Mouse (Mus musculus) mature B cell (primary cell): Measurements from ENCODE around the gene Ccdc40.
"Not testable (repeated sequence)": the region's sequence is repeated elsewhere in the genome, so short reads cannot be mapped to it uniquely, and the experiment has no call there.

Source experiments
- in situ Hi-C: fragments of 300-500 bp; cut with MboI; formaldehyde crosslinking; loops from 2 replicates; pipeline ENCODE4 v1.14.3; 2019

Ccdc40 gene

DNA sequence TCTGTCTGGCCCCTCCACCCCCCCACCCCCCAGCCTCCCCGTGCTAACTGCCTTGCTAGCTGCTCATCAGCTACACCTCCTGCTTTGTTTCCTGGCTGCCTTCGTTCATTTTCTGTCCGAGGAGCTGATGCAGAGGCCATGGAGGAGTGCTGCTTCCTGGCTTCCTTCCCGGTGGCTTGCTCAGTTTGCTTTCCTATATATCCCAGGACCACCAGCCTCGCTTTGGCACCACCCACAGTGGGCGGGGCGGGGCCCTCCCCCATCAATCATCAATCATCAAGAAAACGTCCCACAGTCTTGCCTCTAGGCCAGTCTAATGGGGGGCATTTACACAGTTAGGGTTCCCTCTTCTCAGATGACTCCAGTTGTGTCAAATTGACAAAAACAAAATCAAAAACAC is 8.0 kb downstream of the Ccdc40 start:
- in situ Hi-C loops: no loop called here

DNA sequence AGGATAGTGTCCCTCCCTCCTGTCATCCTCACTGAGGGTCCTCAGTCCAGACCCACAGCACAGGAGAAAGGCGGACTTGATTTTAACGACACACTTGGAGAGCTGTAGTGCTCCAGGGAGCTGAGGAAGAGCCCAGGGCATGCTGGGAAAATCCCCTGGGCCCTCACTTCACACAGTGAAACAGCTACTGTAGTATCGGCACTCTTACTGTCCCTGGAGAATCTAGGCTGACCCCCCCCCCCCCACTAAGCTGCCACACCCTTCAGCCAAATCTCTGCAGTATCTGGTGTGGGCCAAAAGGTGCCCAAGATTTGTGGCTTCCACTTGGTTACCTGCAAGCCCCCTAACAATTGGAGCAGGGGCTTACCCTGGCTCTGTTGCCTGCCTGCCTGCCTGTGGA is 8.6 kb downstream of the Ccdc40 start:
- in situ Hi-C loops: no loop called here

DNA sequence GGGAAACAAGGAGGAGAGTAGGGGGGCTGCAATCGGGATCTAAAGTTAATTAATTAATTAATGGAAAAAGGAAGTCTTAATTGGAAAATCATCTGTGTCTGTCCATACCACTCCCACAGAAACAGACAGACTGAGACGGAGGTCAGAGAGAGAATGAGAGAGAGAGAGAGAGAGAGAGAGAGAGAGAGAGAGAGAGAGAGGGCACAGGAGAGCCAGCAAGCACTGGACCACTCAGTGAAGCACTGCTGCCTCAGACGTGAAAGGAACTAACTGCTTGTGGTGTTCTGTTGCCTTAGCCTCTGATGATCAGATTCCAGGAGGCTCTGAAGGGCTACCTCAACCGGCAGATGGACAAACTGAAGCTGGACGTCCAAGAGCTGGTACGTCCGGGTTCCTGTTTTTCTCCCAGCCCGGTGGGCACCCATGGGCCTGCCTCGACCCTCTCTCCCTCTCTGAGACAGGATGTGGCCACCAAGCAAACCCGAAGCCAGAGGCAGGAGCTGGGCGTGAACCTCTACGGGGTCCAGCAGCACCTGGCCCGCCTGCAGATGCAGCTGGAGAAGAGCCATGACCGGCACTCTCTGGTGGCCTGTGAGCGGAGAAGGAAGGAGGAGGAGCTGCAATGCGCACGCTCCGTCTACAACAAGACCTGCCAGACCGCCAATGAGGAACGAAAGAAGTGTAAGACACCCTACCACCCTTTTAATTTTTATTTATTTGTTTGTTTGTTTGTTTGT is 9.4 kb downstream of the Ccdc40 start:
- in situ Hi-C loops: no loop called here

DNA sequence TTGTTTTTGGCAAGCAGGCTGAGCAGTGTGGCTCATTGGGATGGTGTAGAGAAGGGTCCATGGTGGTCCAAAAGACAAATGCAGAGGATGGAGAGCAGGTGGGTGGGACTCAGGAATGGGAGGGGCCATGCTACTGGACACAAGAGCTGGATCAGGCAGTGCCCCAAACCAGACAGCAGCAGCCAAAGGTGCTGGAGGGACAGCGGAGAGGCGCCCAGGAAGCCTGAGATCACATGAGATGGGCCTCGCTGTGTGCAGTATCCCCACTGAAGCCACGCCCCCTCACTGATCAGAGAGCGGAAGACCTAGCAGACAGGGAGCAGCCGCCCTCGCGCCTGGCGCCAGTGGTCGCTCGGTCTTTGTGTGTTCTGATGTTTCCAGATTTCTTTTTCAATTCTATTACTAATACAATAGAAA is 9.9 kb downstream of the Ccdc40 start:
- in situ Hi-C loops: no loop called here

DNA sequence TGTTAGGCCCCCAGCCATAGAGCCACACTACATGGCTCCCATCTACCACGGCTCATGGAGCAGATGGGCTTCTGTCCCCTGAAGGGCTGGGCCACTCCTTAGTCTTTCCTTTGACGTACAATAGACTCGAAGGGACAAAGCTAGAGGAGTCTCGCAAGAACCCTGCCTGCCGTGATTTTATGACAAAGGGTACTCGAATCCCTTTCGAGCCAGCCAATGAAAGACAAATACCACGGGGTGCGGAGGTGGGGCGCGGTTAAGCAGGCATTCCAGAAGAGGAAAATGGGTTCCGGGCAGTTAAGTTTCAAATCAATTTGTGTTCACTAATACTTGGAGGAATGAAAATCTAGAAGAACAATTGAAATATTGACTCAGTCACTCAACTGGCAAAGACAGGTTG is 11.1 kb downstream of the Ccdc40 start:
- in situ Hi-C loops: no loop called here

DNA sequence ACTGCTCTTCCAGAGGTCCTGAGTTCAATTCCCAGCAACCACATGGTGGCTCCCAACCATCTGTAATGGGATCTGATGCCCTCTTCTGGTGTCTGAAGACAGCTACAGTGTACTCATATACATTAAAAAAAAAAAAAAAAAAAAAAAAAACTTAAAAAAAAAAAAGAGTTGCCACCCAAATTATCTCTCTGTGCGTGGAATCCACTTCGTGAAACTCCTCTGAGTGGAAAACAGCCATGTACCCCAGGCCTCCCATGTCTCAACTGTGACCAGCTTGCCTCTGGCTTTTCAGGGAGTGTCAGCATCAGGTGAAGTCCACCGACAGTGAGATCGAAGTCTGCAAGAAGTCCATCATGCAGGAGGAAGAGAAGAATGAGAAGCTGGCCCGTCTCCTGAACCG is 17.2 kb downstream of the Ccdc40 start:
- in situ Hi-C loops: not testable (repeated sequence)

DNA sequence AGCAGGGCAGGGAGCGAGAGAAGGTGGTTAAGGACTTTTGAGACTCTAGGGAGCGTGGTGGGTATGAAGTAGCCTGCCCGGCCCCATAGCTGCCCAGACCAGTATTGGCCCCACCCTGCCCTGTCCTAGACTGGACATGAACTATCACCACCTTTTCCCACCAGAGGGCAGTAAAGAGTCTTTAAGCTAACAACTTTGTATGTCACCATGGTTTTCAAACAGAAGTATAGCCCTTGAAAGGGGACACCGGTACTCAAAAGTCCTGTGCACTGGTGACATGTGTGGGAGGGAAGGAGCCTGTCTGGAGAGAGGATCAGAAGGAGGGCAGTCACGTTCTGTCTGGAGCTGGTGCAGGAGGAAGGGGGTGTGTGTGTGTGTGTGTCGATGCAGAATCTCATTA is 20.6 kb downstream of the Ccdc40 start:
- in situ Hi-C loops: no loop called here

DNA sequence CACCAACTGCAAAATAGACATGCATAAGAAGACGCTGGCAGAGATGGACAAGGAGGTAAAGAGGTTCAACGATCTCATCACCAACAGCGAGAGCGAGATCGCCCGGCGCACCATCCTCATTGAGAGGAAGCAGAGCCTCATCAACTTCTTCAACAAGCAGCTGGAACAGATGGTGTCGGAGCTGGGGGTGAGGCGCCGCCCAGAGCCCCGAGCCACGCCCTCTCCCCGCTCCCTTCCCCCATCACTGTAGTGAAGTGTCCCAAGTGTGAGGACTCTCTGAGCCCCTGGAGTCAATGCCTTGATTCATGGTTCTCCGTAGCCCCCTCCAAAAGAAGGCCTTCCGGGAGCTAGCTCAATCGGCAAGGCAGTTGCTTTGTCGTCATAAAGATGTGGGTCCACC is 22.6 kb downstream of the Ccdc40 start:
- in situ Hi-C loops: no loop called here

DNA sequence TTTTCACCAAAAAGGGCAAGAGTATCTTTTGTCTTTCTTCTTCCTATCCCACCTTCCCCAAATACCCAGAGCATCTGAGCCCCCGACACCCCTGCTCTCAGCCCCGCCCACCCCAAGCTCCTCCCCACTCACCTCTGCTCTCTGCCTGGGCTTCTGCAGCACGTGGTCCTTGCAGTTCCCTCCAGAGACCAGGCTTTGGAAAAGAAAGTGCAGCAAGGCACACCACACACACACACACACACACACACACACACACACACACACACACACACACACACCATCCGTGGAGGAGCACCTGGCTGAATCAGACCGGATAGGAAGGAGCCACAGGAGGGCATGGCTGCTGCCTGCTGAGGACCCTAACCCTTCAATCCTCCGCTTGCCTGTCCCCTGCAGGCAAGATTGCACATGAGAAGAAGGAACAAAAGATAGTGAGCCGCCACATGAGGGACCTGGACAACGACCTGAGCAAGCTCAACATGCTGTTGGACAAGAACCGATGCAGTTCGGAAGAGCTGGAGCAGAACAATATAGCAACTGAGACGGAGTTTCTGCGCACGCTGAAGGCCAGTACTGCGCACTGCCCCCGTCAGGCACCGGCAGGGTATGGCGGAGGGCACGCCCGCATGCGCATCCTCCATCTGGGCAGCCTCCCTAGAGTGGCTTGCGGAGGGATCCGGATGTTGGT is 24.6 kb downstream of the Ccdc40 start:
- in situ Hi-C loops: no loop called here

DNA sequence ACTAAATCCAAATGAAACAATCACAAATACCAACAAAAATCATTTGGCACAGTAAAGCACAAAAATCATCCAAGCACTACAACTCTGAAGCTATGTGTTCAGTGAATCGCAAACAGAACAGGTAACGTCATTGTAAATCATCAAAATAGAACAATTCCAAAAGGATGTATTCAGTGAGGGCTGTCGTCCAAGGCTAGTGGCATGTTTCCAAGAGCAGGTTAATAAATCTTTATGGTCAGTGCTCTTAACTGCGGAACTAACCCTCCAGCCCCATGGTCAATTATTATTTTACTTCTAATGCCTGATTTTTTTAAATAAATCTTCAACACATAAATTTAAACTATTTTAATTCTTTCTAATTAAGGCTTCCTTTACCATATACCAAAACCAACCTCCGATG is 28.2 kb downstream of the Ccdc40 start:
- in situ Hi-C loops: not testable (repeated sequence)

DNA sequence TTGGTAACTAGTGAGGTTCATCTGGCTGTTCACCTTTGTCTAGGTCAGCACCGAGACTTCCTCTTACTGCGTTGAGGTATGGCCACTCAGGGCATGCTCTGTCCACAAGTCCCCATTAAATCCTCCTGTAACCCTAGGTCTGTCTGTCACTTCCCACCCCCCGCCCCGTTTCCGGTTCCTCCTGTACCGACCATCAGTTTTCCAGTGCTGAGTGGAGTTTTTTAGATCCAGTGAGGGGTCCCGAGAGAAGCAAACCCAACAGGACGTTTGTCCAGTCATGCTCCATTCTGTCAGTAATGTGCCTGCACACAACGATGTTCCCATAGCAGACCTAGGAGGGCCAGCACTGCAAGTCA is 29.8 kb downstream of the Ccdc40 start:
- in situ Hi-C loops: no loop called here

DNA sequence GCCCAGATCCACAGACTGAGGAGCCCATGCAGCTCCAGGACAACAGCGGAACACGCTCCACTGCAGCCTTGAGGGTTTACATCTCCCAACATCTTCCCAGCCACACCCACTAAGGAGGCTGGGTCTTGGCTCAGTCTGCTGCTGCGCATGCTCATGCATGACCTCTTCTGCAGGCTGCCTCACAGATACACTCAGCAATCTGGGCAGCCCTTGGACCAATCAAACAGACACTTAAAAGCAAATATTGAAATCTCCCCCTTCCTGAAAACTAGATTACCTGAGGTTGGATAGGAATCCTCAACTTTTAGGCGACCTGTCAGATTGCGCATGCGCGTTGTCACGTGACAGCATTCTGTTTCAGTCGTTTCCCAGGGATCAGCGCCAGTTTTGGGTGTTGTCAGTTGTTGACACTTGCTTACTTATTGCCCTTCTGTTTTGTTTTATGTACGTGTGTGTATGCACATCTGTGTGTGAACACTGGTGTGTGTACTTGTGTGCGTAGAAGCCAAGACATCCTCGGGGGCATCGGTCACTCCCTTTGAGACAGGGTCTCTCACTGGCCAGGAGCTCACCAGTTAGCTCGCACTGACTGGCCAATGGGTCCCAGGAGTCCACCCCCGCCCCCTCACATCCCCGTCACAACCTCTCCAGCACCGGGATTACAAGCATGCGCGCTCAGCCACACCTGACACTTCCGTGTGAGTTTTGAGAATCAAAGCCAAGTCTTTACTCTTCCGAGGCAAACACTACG is 30.4 kb downstream of the Ccdc40 start:
- in situ Hi-C loops: no loop called here

DNA sequence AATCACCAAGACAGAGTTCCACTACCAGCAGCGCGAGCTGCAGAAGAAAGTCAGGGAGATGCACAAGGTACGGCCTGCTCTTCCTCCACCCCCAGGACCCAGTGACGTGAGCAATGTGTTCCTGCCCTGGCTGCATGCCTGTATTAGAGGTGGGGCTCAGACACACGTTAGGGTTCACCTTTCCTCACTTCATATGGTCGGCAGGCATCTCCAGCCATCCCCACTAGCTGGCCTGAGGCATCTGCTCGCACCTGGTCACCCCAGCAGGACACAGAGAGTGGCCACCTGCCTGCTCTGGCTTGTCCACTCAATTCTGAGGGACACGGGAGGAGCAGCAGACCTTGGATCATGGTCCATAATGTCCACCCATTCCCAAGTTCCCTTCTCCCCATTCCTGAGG is 31.6 kb downstream of the Ccdc40 start:
- in situ Hi-C loops: no loop called here

DNA sequence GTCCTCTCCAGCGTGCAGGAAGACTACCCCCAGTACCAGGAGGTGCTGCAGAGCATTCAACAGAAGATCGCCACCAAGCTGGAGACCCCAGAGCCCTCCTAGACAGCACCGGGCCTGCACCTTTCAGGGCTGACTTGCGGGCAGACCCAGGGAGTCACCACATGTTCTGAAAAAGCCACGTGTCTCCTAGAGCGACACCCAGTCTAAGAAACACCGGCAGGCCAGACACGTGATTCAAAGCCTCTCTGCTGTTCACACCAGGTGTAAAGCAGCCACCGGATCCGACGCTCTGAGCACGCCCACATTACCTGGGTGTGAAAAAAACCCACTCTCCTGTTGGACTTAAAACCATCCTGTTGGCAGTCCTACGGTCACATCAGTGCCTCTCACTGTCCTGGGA is 36.0 kb downstream of the Ccdc40 start:
- in situ Hi-C loops: no loop called here

DNA sequence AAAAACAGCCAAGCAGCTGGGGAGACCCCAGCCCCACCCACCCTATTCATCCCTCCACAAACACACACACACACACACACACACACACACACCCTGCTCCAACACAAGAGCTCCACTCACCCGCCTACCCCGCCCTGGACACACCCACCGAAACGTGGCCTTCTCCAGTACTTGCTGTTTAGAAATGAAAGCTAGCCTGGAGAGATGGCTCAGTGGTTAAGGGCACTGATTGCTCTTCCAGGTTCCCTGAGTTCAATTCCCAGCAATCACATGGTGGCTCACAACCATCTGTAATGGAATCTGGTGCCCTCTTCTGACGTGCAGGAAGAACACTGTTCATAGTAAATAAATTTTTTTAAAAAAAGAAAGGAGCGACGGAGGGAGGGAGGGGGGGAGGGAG is 37.4 kb downstream of the Ccdc40 start:
- in situ Hi-C loops: no loop called here

DNA sequence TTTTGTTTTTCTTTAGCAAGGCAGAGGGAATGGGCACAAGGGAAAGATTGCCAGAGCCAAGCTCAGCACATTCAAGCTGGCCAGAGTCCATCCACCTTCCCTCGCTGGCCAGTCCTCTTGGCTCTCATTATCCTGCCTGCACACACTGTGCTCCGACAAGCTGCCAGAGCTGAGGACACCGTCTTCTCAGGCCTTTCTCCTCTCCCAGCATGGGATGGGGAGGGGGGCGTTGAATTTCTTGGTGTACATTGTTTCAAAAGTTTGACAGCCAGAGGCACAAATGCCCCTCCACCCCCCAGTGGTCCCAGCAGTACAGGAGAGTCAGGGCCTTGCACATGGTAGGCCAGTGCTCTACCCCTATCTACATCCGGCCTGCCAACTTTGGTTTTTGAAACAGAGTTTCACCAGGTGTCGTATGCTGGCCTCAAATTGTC is 38.9 kb downstream of the Ccdc40 start:
- in situ Hi-C loops: no loop called here

DNA sequence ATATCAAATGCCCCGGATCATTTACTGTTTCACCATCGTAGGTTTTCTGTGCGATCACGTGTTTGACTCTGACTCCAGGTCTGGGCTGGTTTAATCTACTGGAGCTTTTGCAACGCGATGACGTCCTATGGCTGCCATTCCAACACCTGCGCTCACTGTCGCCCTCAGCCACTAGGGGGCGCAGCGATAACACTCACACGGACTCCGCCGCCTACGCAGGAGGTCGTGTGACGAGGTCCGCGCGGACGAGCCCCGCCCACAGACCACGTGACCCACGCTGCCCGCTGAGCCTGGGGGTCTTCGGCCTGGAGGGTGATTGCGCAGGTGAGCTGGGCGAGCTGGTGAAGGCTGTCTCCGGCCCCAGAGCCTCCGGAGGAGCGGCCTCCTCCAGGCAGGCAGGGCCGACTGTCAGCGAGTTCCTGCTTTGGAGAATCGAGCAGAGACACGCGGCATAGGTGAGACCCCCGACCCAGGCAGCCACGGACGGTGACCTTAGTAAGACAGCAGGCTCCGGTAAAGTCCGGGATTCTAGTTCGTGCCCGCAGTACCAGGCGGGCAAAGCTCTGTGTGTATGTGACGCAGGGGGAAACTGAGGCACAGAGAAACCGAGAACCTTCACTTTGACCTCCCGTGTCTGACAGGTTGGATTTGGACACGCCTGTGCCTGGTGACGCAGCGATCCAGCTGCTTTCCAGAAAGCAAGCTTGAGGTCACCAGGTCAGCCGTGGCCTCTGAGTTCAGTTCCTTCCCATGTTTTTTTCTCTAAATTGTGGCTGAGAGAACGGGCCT is 39.6 kb downstream of the Ccdc40 start, which contains the start of gene Gaa:
Gene Gaa, plus strand, starts transcription at position 120 of the 789 bp plus-strand sequence.
- in situ Hi-C loops: no loop called here

DNA sequence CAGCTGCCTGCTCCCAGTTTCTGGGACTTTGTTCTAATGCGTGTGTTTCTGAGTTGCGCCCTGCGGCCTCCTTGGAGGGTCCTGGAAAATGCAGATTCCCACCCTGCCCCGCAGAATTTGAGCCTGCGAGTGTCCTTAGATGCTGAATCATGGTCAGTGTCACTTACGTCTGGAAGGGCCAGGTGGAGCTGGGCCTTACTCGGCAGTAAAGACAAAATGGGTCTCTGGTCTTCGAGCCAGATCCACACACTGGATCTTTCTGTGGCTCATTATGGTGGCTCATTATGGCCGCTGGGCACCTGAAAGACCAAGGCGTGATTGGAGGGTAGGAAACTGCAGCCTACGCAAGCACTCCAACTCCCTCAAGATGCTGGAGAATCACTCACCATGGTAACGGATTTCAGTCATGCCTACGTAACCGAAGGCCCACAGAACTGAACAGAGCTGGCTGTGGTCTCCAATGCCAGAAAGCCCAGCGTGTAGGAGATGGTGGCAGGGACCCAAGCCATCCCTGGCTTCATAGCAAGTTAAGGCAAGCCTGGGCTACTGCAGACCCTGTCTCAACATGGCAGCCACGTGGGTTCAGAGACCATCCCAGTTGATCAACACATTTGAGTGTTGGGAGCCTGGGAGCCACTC is 40.3 kb downstream of the Ccdc40 start:
- in situ Hi-C loops: no loop called here

DNA sequence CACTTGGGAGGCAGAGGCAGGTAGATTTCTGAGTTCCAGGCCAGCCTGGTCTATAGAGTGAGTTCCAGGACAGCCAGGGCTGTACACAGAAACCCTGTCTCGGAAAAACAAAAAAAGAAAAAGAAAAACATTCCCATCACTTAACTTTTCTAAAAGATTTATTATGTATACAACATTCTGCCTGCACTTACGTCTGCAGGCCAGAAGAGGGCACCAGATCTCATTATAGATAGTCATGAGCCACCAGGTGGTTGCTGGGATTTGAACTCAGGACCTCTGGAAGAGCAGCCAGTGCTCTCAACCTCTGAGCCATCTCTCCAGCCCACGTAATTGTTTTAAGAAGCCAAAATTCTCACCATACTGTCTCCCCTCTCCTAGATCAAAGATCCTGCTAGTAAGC is 44.1 kb downstream of the Ccdc40 start:
- in situ Hi-C loops: not testable (repeated sequence)

DNA sequence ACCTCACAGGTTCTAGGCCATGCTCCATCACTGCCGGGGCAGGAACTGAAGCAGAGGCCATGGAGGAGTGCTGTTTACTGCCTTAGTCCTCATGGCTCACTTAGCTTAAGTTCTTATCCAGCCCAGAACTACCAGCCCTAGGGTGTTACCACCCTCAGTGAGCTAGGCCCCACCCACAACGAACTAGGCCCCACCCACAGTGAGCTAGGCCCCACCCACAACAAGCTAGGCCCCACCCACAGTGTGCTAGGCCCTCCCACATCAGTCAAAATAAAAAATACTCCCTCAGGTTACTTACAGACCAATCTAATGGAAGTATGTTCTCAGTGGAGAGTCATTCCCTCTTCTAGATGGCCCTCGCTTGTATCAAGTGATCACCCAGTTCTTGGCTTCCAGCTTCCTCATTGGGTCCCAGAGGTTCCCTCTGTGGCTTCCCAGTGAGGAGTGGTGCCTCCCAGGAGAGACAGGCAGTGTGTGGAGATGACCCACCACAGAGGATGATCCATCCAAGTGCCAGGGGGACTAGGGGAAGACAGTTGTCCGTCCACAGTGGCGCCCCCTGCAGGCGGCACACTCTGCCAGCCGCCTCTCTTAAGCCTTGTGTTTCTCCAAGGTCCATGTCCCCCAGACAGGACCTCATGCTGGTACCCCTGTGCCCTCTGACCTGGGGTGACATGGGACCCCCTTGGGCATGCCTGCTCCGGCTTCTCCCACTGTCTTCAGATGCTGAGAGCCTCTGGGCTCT is 45.0 kb downstream of the Ccdc40 start:
- in situ Hi-C loops: no loop called here

DNA sequence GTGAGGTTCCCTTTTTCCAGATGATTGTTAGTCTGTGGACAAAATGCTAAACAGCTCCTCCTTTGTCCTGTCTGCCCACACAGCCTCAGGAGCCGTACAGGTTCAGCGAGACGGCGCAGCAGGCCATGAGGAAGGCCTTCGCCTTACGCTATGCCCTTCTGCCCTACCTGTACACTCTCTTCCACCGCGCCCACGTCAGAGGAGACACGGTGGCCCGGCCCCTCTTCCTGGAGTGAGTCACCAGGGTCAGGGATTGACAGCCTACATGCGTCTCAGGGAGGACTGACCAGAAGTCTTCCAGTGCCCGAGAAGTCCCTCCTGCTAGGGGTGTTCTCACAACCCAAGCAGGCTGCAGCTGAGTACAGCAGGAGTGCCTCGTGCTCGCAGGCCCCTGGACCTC is 52.7 kb downstream of the Ccdc40 start:
- in situ Hi-C loops: no loop called here
